Mouse (Mus musculus): ENCODE data around the gene Polr2l. TPM values are rescaled to one million over a fixed set of nuclear protein-coding genes. Genes with fewer than 3 reads are reported as not detected.

Gene Polr2l
- polyA plus RNA-seq, 1 experiment from 2014 or later: 73.9 TPM

DNA sequence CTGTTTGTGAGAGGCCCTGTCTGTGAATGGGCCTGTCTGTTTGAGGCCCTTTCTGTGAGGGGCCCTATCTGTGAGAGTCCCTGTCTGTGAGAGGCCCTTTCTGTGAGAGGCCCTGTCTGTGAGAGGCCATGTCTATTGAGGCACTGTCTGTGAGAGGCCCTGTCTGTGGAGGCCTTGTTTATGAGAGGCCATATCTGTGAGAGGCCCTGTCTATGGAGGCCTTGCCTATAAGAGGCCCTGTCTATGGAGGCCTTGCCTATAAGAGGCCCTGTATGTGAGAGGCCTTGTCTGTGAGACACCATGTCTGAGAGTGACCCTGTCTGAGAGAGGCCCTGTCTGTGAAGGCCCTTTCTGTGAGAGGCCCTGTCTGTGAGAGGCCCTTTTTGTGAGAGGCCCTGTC, 33.2 kb upstream of the Polr2l start:
- DNase-seq (ENCODE audit: low spot score): no peak
- no peaks in the 10 kb centered on the region for H3K36me3 ChIP-seq (ENCODE audit: control insufficient read depth, insufficient read depth, low read length)
- peak overlapping the region; percentile 63 for H3K27ac ChIP-seq (ENCODE audit: low read depth, low read length)
- peak; percentile 72; the same call in 1 of the 2 replicates for ATAC-seq (replicated peaks; ENCODE audit: low FRiP score)
- H3K4me1 ChIP-seq (replicated peaks; ENCODE audit: control insufficient read depth, insufficient read depth, low read length): no peaks in the 10 kb centered on the region
- no peaks in the 10 kb centered on the region for H3K27me3 ChIP-seq (ENCODE audit: control insufficient read depth, insufficient read depth, low read length)
- no peaks in the 10 kb centered on the region; the same call in 1 of the 2 replicates for H3K9me3 ChIP-seq (ENCODE audit: control insufficient read depth, low read length)
- H3K4me3 ChIP-seq (ENCODE audit: low read depth, low read length): no peak overlapping the region
- no peak overlapping the region for H3K9ac ChIP-seq (ENCODE audit: low read length)
- no peak overlapping the region for H3K4me2 ChIP-seq (ENCODE audit: low read depth, low read length, severe bottlenecking)

DNA sequence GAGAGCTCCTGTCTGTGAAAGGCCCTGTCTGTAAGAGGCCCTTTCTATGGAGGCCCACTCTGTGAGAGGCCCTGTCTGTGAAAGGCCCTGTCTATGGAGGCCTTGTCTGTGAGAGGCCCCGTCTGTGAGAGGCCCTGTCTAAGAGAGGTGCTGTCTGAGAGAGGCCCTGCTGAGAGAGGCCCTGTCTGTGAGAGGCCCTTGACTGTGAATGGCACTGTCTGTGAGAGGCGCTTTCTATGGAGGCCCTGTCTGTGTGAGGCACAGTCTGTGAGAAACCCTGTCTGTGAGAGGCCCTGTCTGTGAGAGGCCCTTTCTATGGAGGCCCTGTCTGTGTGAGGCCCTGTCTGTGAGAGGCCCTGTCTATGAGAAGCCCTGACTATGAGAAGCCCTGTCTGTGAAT, 31.3 kb upstream of the Polr2l start:
- H3K4me2 ChIP-seq (ENCODE audit: low read depth, low read length, severe bottlenecking): no peak overlapping the region
- DNase-seq (ENCODE audit: low spot score): no peak
- WGBS: 72% methylated on average over 2 of the region's 2 CpGs
- H3K27ac ChIP-seq (ENCODE audit: low read depth, low read length): no peak overlapping the region
- H3K9ac ChIP-seq (ENCODE audit: low read length): no peak overlapping the region
- no peaks in the 10 kb centered on the region for H3K4me1 ChIP-seq (replicated peaks; ENCODE audit: control insufficient read depth, insufficient read depth, low read length)
- no peak overlapping the region for H3K4me3 ChIP-seq (ENCODE audit: low read depth, low read length)
- no peak for ATAC-seq (replicated peaks; ENCODE audit: low FRiP score)
- H3K27me3 ChIP-seq (ENCODE audit: control insufficient read depth, insufficient read depth, low read length): no peaks in the 10 kb centered on the region
- H3K36me3 ChIP-seq (ENCODE audit: control insufficient read depth, insufficient read depth, low read length): no peaks in the 10 kb centered on the region
- no peaks in the 10 kb centered on the region; the same call in 1 of the 2 replicates for H3K9me3 ChIP-seq (ENCODE audit: control insufficient read depth, low read length)

DNA sequence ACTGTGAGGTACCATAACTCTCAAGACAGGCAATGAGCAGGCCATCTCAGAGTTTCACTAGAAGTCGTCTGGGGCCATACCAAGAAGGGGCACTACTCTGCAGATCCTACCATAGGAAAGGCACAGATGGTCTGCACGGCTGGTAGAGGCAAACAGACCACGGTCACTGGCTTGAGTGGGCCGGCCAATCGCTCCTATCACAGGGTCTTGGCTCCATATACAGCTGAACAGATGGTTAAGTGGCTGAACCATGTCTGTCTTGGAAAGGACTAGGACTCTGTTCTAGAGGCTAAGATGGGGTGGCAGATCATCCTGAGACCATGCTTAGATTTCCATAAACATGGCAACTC, 27.6 kb upstream of the Polr2l start:
- ATAC-seq (replicated peaks; ENCODE audit: low FRiP score) (no peak), DNase-seq (ENCODE audit: low spot score) (no peak)
- Histone ChIP-seq H3K27me3 (ENCODE audit: control insufficient read depth, insufficient read depth, low read length) (no peaks in the 10 kb centered on the region), H3K4me1 (replicated peaks; ENCODE audit: control insufficient read depth, insufficient read depth, low read length) (no peaks in the 10 kb centered on the region), H3K36me3 (ENCODE audit: control insufficient read depth, insufficient read depth, low read length) (no peaks in the 10 kb centered on the region), H3K4me3 (ENCODE audit: low read depth, low read length) (no peak overlapping the region), H3K4me2 (ENCODE audit: low read depth, low read length, severe bottlenecking) (no peak overlapping the region), H3K9ac (ENCODE audit: low read length) (no peak overlapping the region), H3K27ac (ENCODE audit: low read depth, low read length) (no peak overlapping the region), H3K9me3 (ENCODE audit: control insufficient read depth, low read length) (no peaks in the 10 kb centered on the region; the same call in 1 of the 2 replicates)
- WGBS: 93% methylated on average over 5 of the region's 5 CpGs

DNA sequence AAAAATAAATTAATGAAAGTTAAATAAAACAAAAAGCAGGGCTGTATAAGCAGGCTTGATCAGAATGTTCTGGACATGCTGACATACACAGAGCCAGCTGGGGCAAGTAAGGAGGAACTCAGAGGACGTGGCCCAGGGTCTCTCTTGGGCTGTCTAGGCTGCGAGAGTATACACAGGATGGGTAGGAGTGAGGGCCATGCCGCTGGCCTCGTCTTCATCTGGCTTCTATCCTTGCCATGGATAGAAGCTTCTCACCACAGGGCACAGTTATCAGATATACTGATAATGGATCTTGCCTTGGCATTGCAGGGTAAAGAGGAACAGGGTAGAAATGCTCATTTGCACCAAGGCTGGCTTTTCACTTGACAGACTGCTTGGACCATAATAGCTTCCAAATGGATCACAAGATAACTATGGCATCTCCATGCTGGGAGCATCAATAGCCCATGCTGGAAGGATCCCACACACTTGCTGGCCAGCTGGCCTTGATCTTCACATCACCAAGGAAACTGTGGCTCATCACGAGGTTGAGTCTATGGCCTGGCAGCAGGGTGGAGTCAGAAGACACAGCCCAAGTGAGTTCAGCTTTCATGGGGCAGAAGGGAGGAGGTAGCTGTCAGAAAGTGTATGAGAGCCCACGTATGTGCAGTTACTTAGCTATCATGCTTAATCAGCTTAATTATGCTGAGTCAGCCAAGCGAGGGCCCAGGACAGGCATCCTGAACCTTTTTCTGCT, 27.1 kb upstream of the Polr2l start:
- no peaks in the 10 kb centered on the region for H3K9me3 ChIP-seq (ENCODE audit: control insufficient read depth, low read length)
- no peak overlapping the region for H3K4me3 ChIP-seq (ENCODE audit: low read depth, low read length)
- 85% methylated on average over 7 of the region's 7 CpGs for WGBS
- no peak overlapping the region for H3K27ac ChIP-seq (ENCODE audit: low read depth, low read length)
- H3K9ac ChIP-seq (ENCODE audit: low read length): no peak overlapping the region
- H3K36me3 ChIP-seq (ENCODE audit: control insufficient read depth, insufficient read depth, low read length): no peaks in the 10 kb centered on the region
- DNase-seq (ENCODE audit: low spot score): no peak
- no peaks in the 10 kb centered on the region for H3K4me1 ChIP-seq (replicated peaks; ENCODE audit: control insufficient read depth, insufficient read depth, low read length)
- no peaks in the 10 kb centered on the region for H3K27me3 ChIP-seq (ENCODE audit: control insufficient read depth, insufficient read depth, low read length)
- H3K4me2 ChIP-seq (ENCODE audit: low read depth, low read length, severe bottlenecking): no peak overlapping the region
- ATAC-seq (replicated peaks; ENCODE audit: low FRiP score): no peak

DNA sequence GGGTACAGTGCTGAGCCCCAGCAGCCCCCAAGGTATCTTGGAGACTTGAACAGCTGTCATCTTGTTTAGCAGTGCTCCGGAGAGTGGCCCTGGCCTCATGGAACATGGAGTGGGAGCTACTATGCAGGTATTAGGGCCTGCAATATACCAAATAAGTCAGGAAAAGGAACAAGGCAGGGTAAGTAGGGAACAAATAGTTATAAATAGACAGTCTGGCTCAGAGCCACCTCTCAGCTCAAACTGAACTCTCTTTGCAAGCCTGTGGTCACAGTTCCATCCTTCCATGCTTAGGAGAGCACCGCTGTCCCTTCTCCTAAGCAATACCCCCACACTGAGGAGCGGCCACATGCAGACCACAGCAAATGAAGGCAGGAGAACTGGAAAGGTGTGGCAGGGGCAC, 22.7 kb upstream of the Polr2l start:
- Histone ChIP-seq H3K27ac (ENCODE audit: low read depth, low read length) (no peak overlapping the region), H3K9me3 (ENCODE audit: control insufficient read depth, low read length) (no peaks in the 10 kb centered on the region), H3K9ac (ENCODE audit: low read length) (no peak overlapping the region), H3K4me3 (ENCODE audit: low read depth, low read length) (no peak overlapping the region), H3K4me1 (replicated peaks; ENCODE audit: control insufficient read depth, insufficient read depth, low read length) (no peaks in the 10 kb centered on the region), H3K27me3 (ENCODE audit: control insufficient read depth, insufficient read depth, low read length) (no peaks in the 10 kb centered on the region), H3K36me3 (ENCODE audit: control insufficient read depth, insufficient read depth, low read length) (no peaks in the 10 kb centered on the region), H3K4me2 (ENCODE audit: low read depth, low read length, severe bottlenecking) (no peak overlapping the region)
- no peak for ATAC-seq (replicated peaks; ENCODE audit: low FRiP score)
- DNase-seq (ENCODE audit: low spot score): no peak
- 92% methylated on average over 3 of the region's 3 CpGs for whole genome bisulfite sequencing

DNA sequence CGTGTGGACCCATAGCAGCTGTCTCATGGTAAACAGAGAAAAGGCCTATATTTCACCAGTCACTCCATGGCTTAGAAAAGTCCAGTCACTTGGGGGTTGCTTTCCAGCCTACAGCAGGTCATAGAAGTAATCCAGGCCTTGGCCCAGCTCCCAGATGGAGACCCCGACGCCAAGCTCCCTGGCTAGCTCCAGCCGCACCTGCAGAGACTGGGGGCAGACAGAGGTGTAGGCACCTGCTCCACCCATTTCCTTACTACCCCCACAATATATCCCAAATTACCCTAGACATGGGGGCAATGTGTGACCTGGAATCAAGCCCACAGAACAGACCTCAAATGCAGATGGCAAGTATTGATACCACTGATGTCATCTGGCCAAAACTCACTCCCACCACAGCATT, 21.0 kb upstream of the Polr2l start:
- no peak for ATAC-seq (replicated peaks; ENCODE audit: low FRiP score)
- no peaks in the 10 kb centered on the region for H3K4me1 ChIP-seq (replicated peaks; ENCODE audit: control insufficient read depth, insufficient read depth, low read length)
- no peaks in the 10 kb centered on the region for H3K36me3 ChIP-seq (ENCODE audit: control insufficient read depth, insufficient read depth, low read length)
- H3K9me3 ChIP-seq (ENCODE audit: control insufficient read depth, low read length): no peaks in the 10 kb centered on the region
- H3K27me3 ChIP-seq (ENCODE audit: control insufficient read depth, insufficient read depth, low read length): no peaks in the 10 kb centered on the region
- no peak overlapping the region for H3K4me2 ChIP-seq (ENCODE audit: low read depth, low read length, severe bottlenecking)
- WGBS: 91% methylated on average over 4 of the region's 4 CpGs
- H3K4me3 ChIP-seq (ENCODE audit: low read depth, low read length): no peak overlapping the region
- no peak overlapping the region for H3K27ac ChIP-seq (ENCODE audit: low read depth, low read length)
- DNase-seq (ENCODE audit: low spot score): no peak
- no peak overlapping the region for H3K9ac ChIP-seq (ENCODE audit: low read length)

DNA sequence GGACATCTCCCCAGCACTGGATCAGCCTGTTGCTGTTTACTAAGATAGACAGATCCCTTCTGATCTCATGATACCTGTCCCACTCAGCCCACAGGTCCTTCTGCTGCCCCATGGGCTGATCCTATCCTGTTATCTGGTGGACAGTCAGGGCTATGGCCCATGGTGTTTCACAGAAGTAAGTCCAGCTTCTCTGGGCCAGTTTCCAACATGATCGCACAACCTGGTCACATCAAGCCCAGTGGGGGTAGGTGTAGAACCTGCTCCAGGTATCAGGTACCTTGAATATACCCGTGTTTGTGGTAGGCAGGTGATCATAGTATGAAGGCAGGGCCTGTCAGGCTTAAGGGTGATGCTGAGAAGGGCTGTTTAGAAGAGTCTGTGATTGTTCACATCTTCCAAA, 20.4 kb upstream of the Polr2l start:
- Histone ChIP-seq H3K4me3 (ENCODE audit: low read depth, low read length) (no peak overlapping the region), H3K27me3 (ENCODE audit: control insufficient read depth, insufficient read depth, low read length) (no peaks in the 10 kb centered on the region), H3K27ac (ENCODE audit: low read depth, low read length) (no peak overlapping the region), H3K36me3 (ENCODE audit: control insufficient read depth, insufficient read depth, low read length) (no peaks in the 10 kb centered on the region), H3K9ac (ENCODE audit: low read length) (no peak overlapping the region), H3K4me2 (ENCODE audit: low read depth, low read length, severe bottlenecking) (no peak overlapping the region), H3K9me3 (ENCODE audit: control insufficient read depth, low read length) (no peaks in the 10 kb centered on the region), H3K4me1 (replicated peaks; ENCODE audit: control insufficient read depth, insufficient read depth, low read length) (no peaks in the 10 kb centered on the region)
- WGBS: 80% methylated on average over 2 of the region's 2 CpGs
- DNase-seq (ENCODE audit: low spot score) (no peak), ATAC-seq (replicated peaks; ENCODE audit: low FRiP score) (no peak)

DNA sequence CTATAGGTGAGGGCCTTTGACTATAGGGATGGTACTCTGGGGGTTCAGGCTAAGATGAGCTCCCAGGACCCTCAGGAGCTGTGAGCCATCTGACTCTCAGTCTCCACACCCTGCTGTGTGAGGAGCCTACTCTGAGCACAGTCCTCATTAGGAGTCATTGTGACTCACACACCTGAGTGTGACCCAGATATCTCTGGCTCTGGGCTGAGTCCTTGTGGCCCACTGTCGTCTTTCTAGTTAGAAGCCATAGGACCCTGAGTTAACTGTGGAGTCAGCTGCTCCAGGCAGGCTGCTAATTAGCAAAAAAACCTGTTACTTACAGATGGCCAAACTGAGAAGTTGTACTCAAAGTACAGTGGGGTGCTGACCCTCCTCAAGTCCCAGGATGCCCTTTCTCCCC, 18.8 kb upstream of the Polr2l start:
- Histone ChIP-seq H3K27ac (ENCODE audit: low read depth, low read length) (no peak overlapping the region), H3K4me1 (replicated peaks; ENCODE audit: control insufficient read depth, insufficient read depth, low read length) (no peaks in the 10 kb centered on the region), H3K27me3 (ENCODE audit: control insufficient read depth, insufficient read depth, low read length) (no peaks in the 10 kb centered on the region), H3K9me3 (ENCODE audit: control insufficient read depth, low read length) (no peaks in the 10 kb centered on the region), H3K4me2 (ENCODE audit: low read depth, low read length, severe bottlenecking) (no peak overlapping the region), H3K36me3 (ENCODE audit: control insufficient read depth, insufficient read depth, low read length) (no peaks in the 10 kb centered on the region), H3K4me3 (ENCODE audit: low read depth, low read length) (no peak overlapping the region), H3K9ac (ENCODE audit: low read length) (no peak overlapping the region)
- 93% methylated on average over 1 of the region's 1 CpGs for WGBS
- DNase-seq (ENCODE audit: low spot score): no peak
- no peak for ATAC-seq (replicated peaks; ENCODE audit: low FRiP score)

DNA sequence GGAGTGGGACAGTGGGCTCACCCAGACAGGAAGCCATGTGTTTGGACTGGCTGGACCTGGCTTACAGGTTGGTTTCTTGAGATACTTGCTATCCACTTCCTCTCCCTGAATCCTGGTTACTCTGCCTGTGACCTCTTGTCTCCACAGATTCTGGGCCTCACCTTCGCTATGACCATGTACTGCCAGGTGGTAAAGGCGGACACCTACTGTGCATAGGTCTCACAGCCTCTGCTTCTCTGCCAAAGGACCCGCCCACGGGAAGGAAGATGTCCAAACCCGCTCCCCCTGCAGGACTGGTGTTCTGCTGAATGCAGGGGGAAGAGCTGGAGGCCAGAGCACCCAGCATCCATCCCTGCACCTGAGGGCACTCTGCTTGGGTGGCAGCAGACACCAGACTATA, 17.8 kb upstream of the Polr2l start:
- Histone ChIP-seq H3K4me3 (ENCODE audit: low read depth, low read length) (no peak overlapping the region), H3K27me3 (ENCODE audit: control insufficient read depth, insufficient read depth, low read length) (no peaks in the 10 kb centered on the region), H3K36me3 (ENCODE audit: control insufficient read depth, insufficient read depth, low read length) (no peaks in the 10 kb centered on the region), H3K4me2 (ENCODE audit: low read depth, low read length, severe bottlenecking) (no peak overlapping the region), H3K9ac (ENCODE audit: low read length) (no peak overlapping the region), H3K27ac (ENCODE audit: low read depth, low read length) (no peak overlapping the region), H3K4me1 (replicated peaks; ENCODE audit: control insufficient read depth, insufficient read depth, low read length) (no peaks in the 10 kb centered on the region), H3K9me3 (ENCODE audit: control insufficient read depth, low read length) (no peaks in the 10 kb centered on the region)
- ATAC-seq (replicated peaks; ENCODE audit: low FRiP score) (no peak), DNase-seq (ENCODE audit: low spot score) (no peak)
- 89% methylated on average over 5 of the region's 5 CpGs for WGBS

Data from forebrain, embryonic 11.5 days (tissue).